Mouse (Mus musculus): ENCODE results near the gene Ptprh. TPM values are rescaled to one million over a fixed set of nuclear protein-coding genes. Genes with fewer than 3 reads are reported as not detected.
A peak's percentile ranks its signal among the peaks of the same experiment; 100 is the strongest.
"Not testable (repeated sequence)": the region's sequence is repeated elsewhere in the genome, so short reads cannot be mapped to it uniquely, and the experiment has no call there.

Ptprh gene
- total RNA-seq, 2 experiments from 2014 or later: not detected

- ATAC-seq (replicated peaks; ENCODE audit: poor library complexity): peak; percentile 97
Measured at GRCm38 (mm10) chr7:4608002-4608401, 4.2 kb upstream of the Ptprh start.

- ATAC-seq (replicated peaks; ENCODE audit: poor library complexity): no peak
Measured at GRCm38 (mm10) chr7:4602969-4603368, 872 bp downstream of the Ptprh start.

GRCm38 (mm10) chr7:4597046-4597445 is 6.8 kb downstream of the Ptprh start:
- peak; percentile 83 for ATAC-seq (replicated peaks; ENCODE audit: poor library complexity)

- ATAC-seq (replicated peaks; ENCODE audit: poor library complexity): peak; percentile 85
Measured at GRCm38 (mm10) chr7:4581481-4581880, 22.4 kb downstream of the Ptprh start.

GRCm38 (mm10) chr7:4572361-4572760 is 31.5 kb downstream of the Ptprh start:
- ATAC-seq (replicated peaks; ENCODE audit: poor library complexity): peak; percentile 86

- 0 out of 2 replicates have a peak, but pooled peaks have one; percentile 52 for ATAC-seq (replicated peaks; ENCODE audit: poor library complexity)
Measured at GRCm38 (mm10) chr7:4562660-4563059, 41.2 kb downstream of the Ptprh start.

DNA sequence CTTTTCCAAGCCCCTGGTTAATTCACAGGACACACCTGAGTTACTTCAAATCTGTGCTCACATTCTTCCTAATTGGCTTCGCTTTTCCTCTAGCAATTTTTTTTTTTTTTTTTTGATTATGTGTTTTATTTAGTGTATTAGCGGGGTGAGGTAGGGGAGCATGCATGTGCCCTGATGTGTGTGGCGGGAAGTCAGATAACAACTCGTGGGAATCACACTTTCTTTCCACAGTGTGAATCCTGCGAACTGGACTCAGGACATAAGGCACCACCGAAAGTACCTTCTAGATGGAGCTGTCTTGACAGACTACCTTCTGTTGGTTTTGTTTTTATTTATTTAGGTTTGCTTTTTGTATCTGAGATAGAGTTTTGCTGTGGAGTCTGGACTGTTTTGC is 46.7 kb downstream of the Ptprh start:
- ATAC-seq (replicated peaks; ENCODE audit: poor library complexity): no peak

- peak; percentile 100 for ATAC-seq (replicated peaks; ENCODE audit: poor library complexity)
Measured at GRCm38 (mm10) chr7:4556256-4557166, 47.3 kb downstream of the Ptprh start.

DNA sequence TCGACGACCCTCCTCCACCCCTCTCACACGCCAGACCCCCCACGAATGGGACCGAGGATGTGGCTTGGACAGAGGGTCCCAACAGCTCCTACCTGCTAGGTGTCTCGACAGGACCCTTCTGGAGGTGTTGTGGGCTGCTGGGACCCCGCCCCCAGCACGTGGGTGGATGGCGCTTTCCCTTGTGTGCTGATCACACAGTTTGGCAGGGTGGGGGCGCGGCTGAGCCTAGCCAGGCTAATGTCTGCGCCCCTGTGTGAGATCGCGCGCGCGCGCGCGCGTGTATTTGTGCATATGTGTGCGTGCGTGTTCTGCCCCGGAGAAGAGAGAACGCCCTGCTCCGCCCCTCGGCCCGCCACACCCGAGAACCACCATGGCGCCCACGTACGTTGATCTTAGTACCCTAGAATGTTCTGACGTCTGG is 56.6 kb downstream of the Ptprh start, which contains the start of gene Syt5:
TSS of gene Syt5 (minus strand) at position 321 of the 421 bp plus-strand sequence.
- peak; percentile 45; the same call in 1 of the 2 replicates for ATAC-seq (replicated peaks; ENCODE audit: poor library complexity)

- peak; percentile 56 for ATAC-seq (replicated peaks; ENCODE audit: poor library complexity)
Measured at GRCm38 (mm10) chr7:4546591-4547131, 57.2 kb downstream of the Ptprh start.

- ATAC-seq (replicated peaks; ENCODE audit: poor library complexity): no peak
Measured at GRCm38 (mm10) chr7:4546050-4546449, 57.8 kb downstream of the Ptprh start.

GRCm38 (mm10) chr7:4542013-4542412 is 61.8 kb downstream of the Ptprh start:
- no peak for ATAC-seq (replicated peaks; ENCODE audit: poor library complexity)

DNA sequence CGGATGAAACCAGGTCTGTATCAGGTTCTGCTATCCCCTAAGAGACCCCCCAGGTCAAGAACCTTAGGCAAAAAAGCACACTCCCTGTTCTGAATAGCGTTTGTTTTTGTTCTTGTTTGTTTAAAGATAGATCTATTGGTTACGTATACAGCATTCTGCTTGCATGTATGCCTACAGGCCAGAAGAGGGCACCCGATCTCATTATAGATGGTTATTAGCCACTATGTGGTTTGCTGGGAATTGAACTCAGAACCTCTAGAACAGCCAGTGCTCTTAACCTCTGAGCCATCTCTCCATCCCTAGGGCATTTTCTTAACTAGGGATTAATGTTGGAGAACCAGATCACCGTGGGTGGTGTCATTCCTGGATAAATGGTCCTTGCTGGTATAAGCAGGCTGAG is 62.5 kb downstream of the Ptprh start:
- no peak for ATAC-seq (replicated peaks; ENCODE audit: poor library complexity)

DNA sequence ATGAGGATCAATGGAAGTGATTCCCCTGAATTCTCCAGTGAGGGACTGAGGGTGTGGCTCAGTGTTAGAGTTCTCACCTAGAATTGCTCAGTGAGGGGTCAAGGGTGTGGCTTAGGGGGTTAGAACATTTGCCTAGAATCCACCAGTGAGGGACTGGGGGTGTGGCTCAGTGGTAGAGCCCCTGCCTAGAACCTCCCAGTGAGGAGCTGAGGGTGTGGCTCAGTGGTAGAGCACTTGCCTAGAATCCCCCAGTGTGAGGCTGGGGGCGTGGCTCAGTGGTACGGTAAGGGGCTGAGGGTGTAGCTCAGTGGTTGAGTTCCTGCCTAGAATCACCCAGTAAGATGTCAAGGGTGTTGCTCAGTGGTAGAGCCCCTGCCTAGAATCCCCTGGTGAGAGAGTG is 64.8 kb downstream of the Ptprh start:
- no peak for ATAC-seq (replicated peaks; ENCODE audit: poor library complexity)

GRCm38 (mm10) chr7:4537181-4537580 is 66.7 kb downstream of the Ptprh start:
- ATAC-seq (replicated peaks; ENCODE audit: poor library complexity): no peak

GRCm38 (mm10) chr7:4536369-4536768 is 67.5 kb downstream of the Ptprh start:
- ATAC-seq (replicated peaks; ENCODE audit: poor library complexity): no peak

DNA sequence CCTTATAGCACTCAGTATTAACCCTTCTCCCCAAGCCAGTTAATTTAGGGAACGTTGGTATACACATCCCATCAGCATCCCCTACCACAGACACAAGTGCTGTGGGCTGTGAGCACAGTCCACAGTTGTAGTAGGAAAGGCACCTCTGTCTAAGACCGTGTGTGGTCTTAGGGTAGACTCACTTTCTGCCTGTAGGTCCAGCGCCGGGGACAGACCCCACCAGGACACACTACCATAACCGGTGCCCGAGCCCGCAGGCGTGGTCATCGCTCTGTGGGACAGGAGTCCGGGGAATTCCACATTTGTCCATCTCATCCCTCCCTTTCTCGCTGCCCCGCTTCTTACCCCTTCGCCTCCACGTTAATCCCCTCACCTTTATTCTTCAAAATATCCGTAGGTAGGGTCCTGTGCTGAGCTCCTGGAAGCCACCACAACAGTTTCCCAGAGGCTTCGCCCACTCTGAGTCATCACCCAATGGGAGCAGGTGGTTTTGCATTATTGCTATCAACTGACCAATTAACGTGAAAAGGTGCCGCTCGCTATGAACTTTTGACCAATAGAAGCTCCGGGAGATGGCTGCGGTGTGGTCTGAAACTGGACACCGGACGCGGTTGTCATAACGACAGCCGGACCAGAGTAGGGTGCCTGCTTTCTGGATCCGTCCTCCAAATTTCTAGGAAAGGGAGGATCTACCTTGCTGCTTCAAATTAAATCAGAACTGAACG is 71.7 kb downstream of the Ptprh start, which contains the start of gene Dnaaf3:
TSS of gene Dnaaf3 (minus strand) at position 449 of the 725 bp plus-strand sequence.
- peak; percentile 82 for ATAC-seq (replicated peaks; ENCODE audit: poor library complexity)

DNA sequence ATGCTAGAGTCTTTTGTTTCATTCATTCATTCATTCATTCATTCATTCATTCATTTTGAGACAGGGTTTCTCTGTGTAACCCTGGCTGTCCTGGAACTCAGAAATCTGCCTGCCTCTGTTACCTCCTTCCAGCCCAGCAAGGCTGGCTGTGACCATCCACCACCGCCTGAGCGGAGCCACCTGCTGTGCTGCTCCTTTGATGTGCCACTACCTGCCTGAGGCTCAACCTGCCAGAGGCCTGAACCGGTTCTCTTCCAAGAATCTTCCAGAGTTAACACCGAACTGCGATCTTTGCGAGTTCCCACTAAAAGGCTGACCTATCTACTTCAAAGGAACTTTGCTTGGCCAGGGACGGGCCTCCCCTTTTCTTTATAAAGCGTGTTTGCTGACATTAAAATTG is 73.7 kb downstream of the Ptprh start:
- not testable (repeated sequence) for ATAC-seq (replicated peaks; ENCODE audit: poor library complexity)

- 0 out of 2 replicates have a peak, but pooled peaks have one; percentile 6 for ATAC-seq (replicated peaks; ENCODE audit: poor library complexity)
Measured at GRCm38 (mm10) chr7:4527302-4527689, 76.5 kb downstream of the Ptprh start.

DNA sequence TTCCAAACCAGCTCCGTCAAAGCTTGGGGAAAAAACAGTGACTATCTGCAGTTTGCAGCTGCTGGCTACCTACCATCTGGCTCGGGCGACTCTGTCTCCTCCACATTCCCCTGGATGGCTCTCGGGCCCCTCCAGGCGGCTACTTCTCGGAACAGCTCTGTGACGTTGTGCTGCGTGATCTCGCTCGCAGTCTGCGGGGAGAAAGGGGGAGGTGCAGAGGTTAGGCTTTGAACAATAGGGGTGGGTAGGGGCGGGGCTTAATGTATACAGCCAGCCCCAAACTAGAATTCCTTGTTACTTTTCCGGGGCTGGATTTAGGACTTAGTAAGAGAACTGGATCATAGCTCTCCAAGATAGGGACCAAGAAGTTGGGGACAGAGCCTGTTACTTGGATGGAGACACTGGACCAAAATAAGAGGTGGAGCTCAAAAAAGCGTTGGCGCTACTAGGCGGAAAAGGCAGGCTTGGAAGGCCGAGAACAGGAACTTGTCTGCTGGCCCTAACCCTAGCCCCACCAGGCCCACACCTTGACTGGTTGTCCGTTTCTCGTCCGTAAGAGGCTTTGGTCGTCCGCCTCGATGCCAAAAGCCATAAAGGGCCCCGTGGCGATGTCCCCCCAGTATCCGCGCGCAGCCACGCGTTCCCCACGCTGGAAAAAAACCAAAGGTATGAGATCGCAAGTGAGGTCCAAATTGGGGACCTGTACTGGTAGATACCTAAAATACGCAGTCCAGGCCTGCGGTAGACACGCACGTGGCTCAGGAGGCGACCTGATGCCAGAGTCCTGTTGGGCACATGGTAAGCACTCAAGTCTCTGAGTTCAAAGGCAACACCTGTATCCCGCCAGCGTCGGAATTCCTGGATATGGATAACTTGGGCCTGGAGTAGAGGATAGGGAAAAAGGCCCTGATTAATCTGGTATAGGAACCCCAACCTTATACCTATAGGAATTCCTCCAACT is 77.2 kb downstream of the Ptprh start:
- ATAC-seq (replicated peaks; ENCODE audit: poor library complexity): peak; percentile 91

Data from megakaryocyte progenitor cell, adult 5-6 weeks (primary cell).